Mouse (Mus musculus) ES-E14 (cell line): ENCODE data around the gene Gm11596. TPM values are rescaled to one million over a fixed set of nuclear protein-coding genes. Genes with fewer than 3 reads are reported as not detected.
"Not testable (repeated sequence)": the region's sequence is repeated elsewhere in the genome, so short reads cannot be mapped to it uniquely, and the experiment has no call there.

ENCODE experiments used
- DNase-seq: peaks from one replicate; pipeline ENCODE4 v3.0.0-alpha.2; 2013; ENCODE audit warnings: low read depth, low spot score
- H3K27ac ChIP-seq: 2 replicates; pipeline ENCODE4 v1.5.1; 2012; ENCODE audit warnings: low read depth, mild to moderate bottlenecking, low read length, moderate library complexity, mixed read lengths; ENCODE audit not compliant: poor library complexity, insufficient read depth, severe bottlenecking
- H3K36me3 ChIP-seq: 2 replicates; pipeline ENCODE4 v1.6.1; 2012; ENCODE audit warnings: mild to moderate bottlenecking, low read length, moderate library complexity, mixed read lengths; ENCODE audit not compliant: control insufficient read depth, poor library complexity, insufficient read depth, severe bottlenecking
- H3K4me1 ChIP-seq, 2 experiments: fragments of 150-350 bp in 1 of 2; sonication (generic) in 1 of 2; 2 replicates each; pipeline ENCODE4 v1.6.1; 2012; ENCODE audit warnings: low read length in 2 of 2, mild to moderate bottlenecking in 1 of 2, mixed read lengths in 1 of 2; ENCODE audit not compliant: control insufficient read depth in 2 of 2, insufficient read depth in 2 of 2, poor library complexity in 1 of 2
- H3K4me3 ChIP-seq, 2 experiments: fragments of 150-350 bp in 1 of 2; sonication (generic) in 1 of 2; 2 replicates each; pipeline ENCODE4 v1.5.1; 2012; ENCODE audit warnings: low read length in 2 of 2, low read depth in 1 of 2, mild to moderate bottlenecking in 1 of 2, mixed read lengths in 1 of 2; ENCODE audit not compliant: insufficient read depth in 1 of 2, poor library complexity in 1 of 2, severe bottlenecking in 1 of 2
- H3K9ac ChIP-seq: 2 replicates; pipeline ENCODE4 v1.6.1; 2012; ENCODE audit warnings: low read depth, mild to moderate bottlenecking, low read length, mixed read lengths; ENCODE audit not compliant: poor library complexity, insufficient read depth, severe bottlenecking
- H3K9me3 ChIP-seq: fragments of 150-350 bp; sonication (generic); 2 replicates; pipeline ENCODE4 v1.6.1; 2012; ENCODE audit warnings: low read depth, mild to moderate bottlenecking, low read length; ENCODE audit not compliant: control insufficient read depth, insufficient read depth
- CHD2 ChIP-seq: IDR thresholded peaks from 2 replicates; pipeline ENCODE4 v1.6.1; 2014; ENCODE audit warnings: mild to moderate bottlenecking, low read depth, low read length, inconsistent platforms
- HCFC1 ChIP-seq: IDR thresholded peaks from 2 replicates; pipeline ENCODE4 v1.6.1; 2012; ENCODE audit warnings: low read length, inconsistent platforms, borderline replicate concordance; ENCODE audit not compliant: insufficient read depth
- MAFK ChIP-seq: IDR thresholded peaks from 2 replicates; pipeline ENCODE4 v1.6.1; 2014; ENCODE audit warnings: mild to moderate bottlenecking, low read depth, low read length, inconsistent platforms; ENCODE audit not compliant: insufficient read depth
- ZC3H11A ChIP-seq: IDR thresholded peaks from 2 replicates; pipeline ENCODE4 v1.6.1; 2012; ENCODE audit warnings: low read depth, mild to moderate bottlenecking, inconsistent platforms, low read length, borderline replicate concordance
- ZNF384 ChIP-seq: IDR thresholded peaks from 2 replicates; pipeline ENCODE4 v1.6.1; 2012; ENCODE audit warnings: low read depth, low read length, inconsistent platforms
- in situ Hi-C, 2 experiments: fragments of 600-800 bp; cut with MboI; formaldehyde crosslinking; loops; one replicate each; pipeline ENCODE4 v1.15.1; 2025; ENCODE audit warnings: low sequenced_read_pairs in 2 of 2, inconsistent platforms in 1 of 2; ENCODE audit not compliant: unreplicated experiment in 2 of 2
- total RNA-seq: library from RNA; depleted of rRNA; stranded (reverse); fragments of 300-350 nt; gene quantifications from 2 replicates; pipeline ENCODE4 v1.2.3, GENCODE M21; 2012; rRNA removed

Gm11596 gene
- total RNA-seq, result not detected in 2 replicates

DNA sequence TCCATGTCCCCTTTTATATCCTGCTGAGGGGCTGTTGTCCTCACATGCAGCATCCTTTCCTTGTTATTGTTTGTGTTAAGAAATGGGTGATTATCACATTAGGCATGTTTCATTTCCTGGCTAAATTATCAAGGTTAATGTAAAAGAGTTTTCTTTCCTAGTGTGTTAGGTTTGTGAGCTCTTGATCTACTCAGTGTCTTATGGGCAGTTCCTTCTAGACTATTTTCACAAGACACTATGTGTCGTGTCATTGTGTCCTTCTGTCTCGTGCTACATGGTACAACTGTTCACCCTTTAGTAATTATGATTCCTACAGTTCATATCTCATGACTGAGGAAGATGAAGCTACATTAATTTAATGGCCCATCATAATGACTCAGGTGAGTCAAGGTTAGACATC is at the start of gene Gm11596:
TSS of gene Gm11596 (minus strand) at position 101 of the 400 bp plus-strand sequence.
- no peak for DNase-seq
- Histone ChIP-seq H3K4me3 (no peak within 1 kb of the TSS), H3K4me1 (no peaks in the 10 kb centered on the region), H3K27ac (no peak within 1 kb of the TSS), H3K9ac (no peak within 1 kb of the TSS), H3K9me3 (no peaks in the 10 kb centered on the region), H3K36me3 (no peaks in the 10 kb centered on the region)
- in situ Hi-C loops, result no loop called here
- TF ChIP-seq MAFK, result no peak

DNA sequence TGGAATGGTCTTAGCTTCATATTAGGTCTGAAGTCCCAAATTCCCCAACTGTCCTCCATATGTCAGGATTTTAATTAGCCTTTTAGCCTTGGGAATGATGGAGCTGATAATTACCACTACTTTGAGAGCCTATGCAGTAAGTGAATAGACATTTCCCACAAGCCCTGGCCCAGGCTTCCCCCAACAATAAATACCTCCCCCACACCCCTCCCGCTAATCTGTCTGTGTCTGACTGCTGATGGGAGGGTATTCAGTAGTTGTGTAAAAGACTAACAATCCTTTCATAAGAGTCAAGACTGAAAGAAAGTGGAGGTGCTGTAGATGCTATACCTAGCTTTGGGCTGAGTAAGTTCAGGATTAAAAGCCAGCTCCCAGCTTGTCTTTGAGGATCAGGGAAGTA is 48.9 kb upstream of the Gm11596 start:
- no peak overlapping the region for H3K27ac ChIP-seq
- H3K4me3 ChIP-seq, result no peak overlapping the region
- no peaks in the 10 kb centered on the region for H3K9me3 ChIP-seq
- no peak overlapping the region for H3K9ac ChIP-seq
- DNase-seq, result no peak
- no peaks in the 10 kb centered on the region for H3K4me1 ChIP-seq
- TF ChIP-seq CHD2 (no peak), HCFC1 (no peak), ZC3H11A (no peak), MAFK (no peak), ZNF384 (no peak)
- H3K36me3 ChIP-seq, result no peaks in the 10 kb centered on the region
- in situ Hi-C loops, result no loop called here

DNA sequence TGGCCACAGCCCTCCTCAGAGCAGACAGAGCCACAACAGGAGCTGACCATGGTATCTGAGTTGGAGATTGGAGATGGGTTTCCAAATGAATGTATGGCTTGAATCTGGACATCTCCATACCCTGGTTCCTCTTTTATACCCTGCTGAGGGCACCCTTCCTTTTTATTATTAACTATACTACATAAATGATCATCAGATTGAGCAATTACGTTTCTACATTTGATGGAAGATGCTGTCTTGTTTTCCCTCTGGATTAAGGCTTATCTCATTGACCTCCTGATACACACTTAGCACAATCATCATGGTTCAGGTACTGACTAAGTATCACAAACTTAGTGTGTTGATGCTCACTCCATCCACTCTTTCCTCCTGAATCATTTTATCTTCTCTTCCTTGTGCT is 44.7 kb upstream of the Gm11596 start, which contains the start of gene 2300003K06Rik:
TSS of gene 2300003K06Rik (minus strand) at position 101 of the 400 bp plus-strand sequence.
- in situ Hi-C loops, result no loop called here
- Histone ChIP-seq H3K4me1 (no peaks in the 10 kb centered on the region), H3K9ac (no peak within 1 kb of the TSS), H3K4me3 (no peak within 1 kb of the TSS), H3K9me3 (no peaks in the 10 kb centered on the region), H3K27ac (no peak within 1 kb of the TSS; the same call in 1 of the 2 replicates), H3K36me3 (no peaks in the 10 kb centered on the region)
- no peak for DNase-seq
- TF ChIP-seq HCFC1, result no peak
- no peak for TF ChIP-seq ZC3H11A
- no peak for TF ChIP-seq CHD2
- no peak for TF ChIP-seq ZNF384
- TF ChIP-seq MAFK, result no peak

DNA sequence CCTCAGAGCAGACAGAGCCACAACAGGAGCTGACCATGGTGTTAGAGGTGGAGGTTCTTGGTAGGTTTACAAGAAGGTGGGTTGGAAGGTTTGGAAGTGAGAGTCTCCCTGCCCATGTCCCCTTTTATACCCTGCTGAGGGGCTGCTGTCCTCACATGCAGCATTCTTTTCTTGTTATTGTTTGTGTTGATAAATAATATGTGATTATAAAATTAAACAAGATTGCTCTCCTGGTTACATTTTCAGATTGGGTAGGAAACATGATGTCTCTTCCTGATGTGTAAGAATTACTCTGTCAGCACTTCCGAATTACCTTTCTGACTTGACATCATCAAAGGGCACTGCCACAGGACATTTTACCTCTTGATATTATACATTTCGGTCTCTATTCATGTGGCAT is 22.3 kb upstream of the Gm11596 start, which contains the start of gene Gm11564:
TSS of gene Gm11564 (minus strand) at position 101 of the 400 bp plus-strand sequence.
- H3K4me3 ChIP-seq, H3K4me1 ChIP-seq, H3K9ac ChIP-seq, in situ Hi-C loops, H3K27ac ChIP-seq, H3K9me3 ChIP-seq, DNase-seq, H3K36me3 ChIP-seq: not testable (repeated sequence)

DNA sequence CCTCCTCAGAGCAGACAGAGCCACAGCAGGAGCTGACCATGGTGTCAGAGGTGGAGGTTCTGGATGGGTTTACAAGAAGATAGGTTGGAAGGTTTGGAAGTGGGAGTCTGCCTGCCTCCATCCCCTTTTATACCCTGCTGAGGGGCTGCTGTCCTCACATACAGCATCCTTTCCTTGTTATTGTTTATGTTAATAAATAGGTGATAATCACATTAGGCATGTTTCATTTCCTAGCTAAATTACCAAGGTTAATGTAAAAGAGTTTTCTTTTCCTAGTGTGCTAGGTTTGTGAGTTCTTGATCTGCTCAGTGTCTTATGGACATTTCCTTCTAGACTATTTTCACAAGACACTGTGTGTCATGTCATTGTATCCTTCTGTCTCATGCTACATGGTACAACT is 16.5 kb upstream of the Gm11596 start, which contains the start of gene Krtap4-13:
TSS of gene Krtap4-13 (minus strand) at position 101 of the 400 bp plus-strand sequence.
- H3K4me1 ChIP-seq, DNase-seq, in situ Hi-C loops, H3K9me3 ChIP-seq, H3K27ac ChIP-seq, H3K36me3 ChIP-seq, H3K9ac ChIP-seq, H3K4me3 ChIP-seq: not testable (repeated sequence)

DNA sequence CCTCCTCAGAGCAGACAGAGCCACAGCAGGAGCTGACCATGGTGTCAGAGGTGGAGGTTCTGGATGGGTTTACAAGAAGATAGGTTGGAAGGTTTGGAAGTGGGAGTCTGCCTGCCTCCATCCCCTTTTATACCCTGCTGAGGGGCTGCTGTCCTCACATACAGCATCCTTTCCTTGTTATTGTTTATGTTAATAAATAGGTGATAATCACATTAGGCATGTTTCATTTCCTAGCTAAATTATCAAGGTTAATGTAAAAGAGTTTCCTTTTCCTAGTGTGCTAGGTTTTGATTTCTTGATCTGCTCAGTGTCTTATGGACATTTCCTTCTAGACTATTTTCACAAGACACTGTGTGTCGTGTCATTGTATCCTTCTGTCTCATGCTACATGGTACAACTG is 11.1 kb upstream of the Gm11596 start, which contains the start of gene Gm11554:
TSS of gene Gm11554 (minus strand) at position 101 of the 400 bp plus-strand sequence.
- H3K9ac ChIP-seq, DNase-seq, H3K4me3 ChIP-seq, in situ Hi-C loops, H3K36me3 ChIP-seq, H3K4me1 ChIP-seq, H3K9me3 ChIP-seq, H3K27ac ChIP-seq: not testable (repeated sequence)

DNA sequence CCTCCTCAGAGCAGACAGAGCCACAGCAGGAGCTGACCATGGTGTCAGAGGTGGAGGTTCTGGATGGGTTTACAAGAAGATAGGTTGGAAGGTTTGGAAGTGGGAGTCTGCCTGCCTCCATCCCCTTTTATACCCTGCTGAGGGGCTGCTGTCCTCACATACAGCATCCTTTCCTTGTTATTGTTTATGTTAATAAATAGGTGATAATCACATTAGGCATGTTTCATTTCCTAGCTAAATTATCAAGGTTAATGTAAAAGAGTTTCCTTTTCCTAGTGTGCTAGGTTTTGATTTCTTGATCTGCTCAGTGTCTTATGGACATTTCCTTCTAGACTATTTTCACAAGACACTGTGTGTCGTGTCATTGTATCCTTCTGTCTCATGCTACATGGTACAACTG is 5.6 kb upstream of the Gm11596 start, which contains the start of gene Gm11569:
TSS of gene Gm11569 (minus strand) at position 101 of the 400 bp plus-strand sequence.
- H3K27ac ChIP-seq, H3K9me3 ChIP-seq, H3K4me1 ChIP-seq, H3K4me3 ChIP-seq, in situ Hi-C loops, H3K36me3 ChIP-seq, H3K9ac ChIP-seq, DNase-seq: not testable (repeated sequence)
